Mouse (Mus musculus): Measurements from ENCODE around the gene 1700016K19Rik.

1700016K19Rik gene

GRCm38 (mm10) chr11:76037581-76038294, 38.0 kb downstream of the 1700016K19Rik start:
- DNase-seq = no peak

DNA sequence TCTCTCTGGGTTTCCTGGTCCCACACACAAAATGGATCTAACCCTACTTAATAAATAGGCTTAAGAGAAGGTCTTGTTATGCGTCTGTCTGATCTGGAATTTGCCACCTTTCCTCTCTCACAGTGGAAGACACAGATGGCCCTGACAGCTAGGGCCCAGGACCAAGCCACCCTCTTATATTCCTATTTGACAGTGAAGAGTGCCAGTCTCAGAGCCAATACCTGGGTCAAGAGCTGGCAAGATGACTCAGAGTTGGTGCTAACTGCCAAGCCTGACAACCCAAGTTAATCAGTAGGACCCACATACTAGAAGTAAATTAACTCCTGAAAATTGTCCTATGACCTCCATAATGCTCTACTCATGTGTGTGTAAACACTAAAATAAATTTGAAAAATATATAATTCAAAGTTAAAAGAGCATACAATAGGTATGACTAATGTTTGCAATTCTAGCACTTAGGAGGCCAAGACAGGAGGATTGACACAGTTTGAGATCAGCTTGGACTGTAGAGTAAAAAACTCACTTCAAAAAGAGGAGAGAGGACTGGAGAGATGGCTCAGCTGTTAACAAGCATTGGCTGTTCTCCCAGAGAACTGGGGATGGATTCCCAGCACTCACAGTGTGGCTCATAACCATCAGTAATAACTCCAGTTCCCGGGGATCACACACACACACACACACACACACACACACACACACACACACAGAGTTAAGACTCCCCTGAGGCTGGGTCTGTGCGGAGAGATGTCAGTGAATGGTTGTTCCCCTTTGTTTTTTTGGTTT, 39.8 kb downstream of the 1700016K19Rik start:
- no peak for DNase-seq

GRCm38 (mm10) chr11:76040106-76040505, 40.4 kb downstream of the 1700016K19Rik start:
- no peak for DNase-seq

DNA sequence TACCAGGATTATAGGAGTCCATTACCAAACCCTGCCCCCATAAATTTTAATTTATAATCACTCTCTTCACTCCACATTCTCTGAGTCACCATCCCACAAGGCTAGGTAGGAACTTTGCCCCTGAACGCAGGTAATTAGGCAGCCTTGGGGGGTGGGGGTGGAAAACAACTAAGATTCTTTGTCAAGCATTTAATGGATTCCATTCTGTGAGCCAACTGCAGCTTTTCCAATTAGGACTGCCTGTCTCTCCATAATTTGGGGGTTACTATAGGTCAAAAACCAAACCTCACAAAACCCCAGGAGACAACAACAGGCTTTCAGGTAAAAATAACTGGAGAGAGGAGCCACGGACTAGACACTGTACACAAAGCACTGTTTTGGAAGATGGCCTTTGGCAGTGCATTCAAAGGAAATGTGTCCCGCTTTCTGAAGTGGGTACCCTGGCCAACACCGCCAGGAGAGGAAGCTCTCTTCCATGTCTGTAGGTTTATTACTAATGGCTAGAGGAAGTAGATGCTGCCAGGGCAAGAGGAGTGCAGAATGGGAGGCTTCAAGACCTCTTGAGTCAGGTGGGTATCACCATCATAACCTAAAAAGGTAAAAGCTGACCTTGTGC, 41.2 kb downstream of the 1700016K19Rik start:
- no peak for DNase-seq

- DNase-seq = no peak
Observed at GRCm38 (mm10) chr11:76042041-76042638, 42.4 kb downstream of the 1700016K19Rik start.

DNA sequence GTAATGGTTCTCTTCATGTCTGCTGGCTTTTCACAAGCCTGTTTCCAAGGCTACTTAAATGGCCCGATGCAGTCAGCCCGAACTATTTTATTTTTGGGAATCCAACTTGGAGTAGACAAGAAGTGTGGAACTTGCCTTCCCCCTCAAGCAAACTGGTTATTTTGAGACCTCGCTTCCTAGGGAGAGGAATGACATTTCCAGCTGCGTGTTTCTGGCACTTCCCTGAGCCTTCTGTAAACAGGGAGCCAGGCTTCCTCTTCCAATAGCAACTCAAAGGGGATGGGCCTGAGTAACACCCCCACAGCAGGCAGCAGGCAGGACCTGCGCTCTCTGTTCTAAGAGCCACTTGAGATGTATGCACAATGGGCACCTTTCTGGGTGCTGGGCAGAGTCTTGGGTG, 43.2 kb downstream of the 1700016K19Rik start:
- DNase-seq = peak; percentile 42

DNA sequence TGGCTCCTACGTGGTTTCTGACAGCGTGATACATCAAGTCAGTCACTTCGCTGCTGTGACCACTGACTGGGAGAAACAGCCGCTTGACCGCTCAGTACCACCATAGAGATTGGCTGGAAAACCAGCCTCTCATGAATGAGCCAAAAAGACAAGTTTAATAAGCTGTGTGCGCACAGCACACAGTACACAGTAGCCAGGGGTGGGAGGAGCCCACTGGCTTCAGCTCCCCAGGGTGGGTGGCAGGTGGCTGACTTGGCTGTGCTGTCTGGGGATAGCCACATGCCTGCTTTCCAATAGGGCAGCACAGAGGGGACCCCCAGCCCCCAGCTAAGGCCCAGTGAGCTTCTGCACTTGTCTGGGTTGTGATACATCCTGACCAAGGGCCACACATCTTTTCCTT, 44.8 kb downstream of the 1700016K19Rik start:
- no peak for DNase-seq

DNA sequence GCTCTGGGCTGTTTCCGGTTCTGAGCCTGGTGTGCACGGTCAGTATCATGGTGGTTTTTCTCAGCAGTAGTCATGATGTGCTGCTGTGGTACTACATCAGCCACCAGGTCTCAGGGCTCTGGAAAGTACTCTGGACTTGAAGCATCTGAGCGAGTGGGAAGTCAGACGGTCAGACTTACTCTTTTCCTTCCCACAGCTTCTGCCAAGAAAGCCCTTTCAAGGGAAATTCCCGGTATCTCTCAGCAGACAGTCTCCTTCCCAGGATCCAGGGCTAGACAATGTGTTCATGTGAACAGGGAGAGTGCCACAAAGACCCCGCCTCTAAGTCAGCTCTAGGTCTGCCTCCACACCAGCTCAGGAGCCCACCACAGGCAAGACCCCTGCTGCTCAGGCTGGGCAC, 45.7 kb downstream of the 1700016K19Rik start:
- no peak for DNase-seq

DNA sequence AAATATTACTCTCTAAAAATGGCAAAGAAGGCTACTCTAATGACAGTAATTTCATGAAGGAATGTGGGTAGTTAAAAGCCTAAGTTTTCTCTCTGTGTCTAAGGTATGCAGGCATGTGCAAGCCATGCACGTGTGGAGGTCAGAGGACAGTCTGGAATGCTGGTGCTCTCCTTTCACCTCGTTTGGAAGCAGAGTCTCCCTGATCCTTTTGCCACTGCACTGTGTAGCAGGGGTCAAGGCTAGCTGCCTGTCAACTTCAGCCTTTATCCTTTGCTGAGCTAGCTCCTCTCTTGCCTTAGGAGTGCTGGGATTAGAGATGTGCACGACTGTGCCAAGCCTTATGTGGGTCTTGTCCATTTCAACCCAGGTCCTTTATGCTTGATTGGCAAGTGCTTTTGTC, 50.8 kb downstream of the 1700016K19Rik start:
- no peak for DNase-seq

GRCm38 (mm10) chr11:76050967-76051512, 51.3 kb downstream of the 1700016K19Rik start:
- DNase-seq = no peak

DNA sequence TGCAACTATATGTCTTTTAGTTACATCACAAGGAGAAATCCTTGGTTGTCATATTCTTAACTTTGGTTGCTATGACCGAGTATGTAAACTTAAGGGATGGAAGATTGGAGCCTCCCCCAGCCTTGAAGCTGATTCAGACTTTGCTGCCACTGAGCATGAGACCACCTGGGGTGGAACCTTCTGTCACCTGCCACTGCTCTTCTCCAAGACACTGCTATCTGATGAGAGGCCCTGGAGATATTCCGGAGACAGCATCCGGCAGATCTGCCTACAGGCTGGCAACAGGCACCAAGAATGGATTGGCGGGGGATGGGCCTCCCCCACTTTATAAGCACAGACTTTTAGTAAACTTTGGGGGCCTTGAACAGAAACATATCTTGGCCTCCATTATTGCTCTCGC, 52.8 kb downstream of the 1700016K19Rik start:
- no peak for DNase-seq

Measured in lung, postnatal 14 days (tissue).